Mouse (Mus musculus) limb, embryonic 11.5 days (tissue): ENCODE results near the gene Slc22a4. TPM values are rescaled to one million over a fixed set of nuclear protein-coding genes. Genes with fewer than 3 reads are reported as not detected.

Experiments
- ATAC-seq: fragments of 200-750 bp; cut with Nextera tagmentation; 2 replicates; pipeline ENCODE4 v1.8.0; 2017; ENCODE audit warnings: low read depth; ENCODE audit not compliant: insufficient number of reproducible peaks, low FRiP score, low TSS enrichment
- DNase-seq: peaks from one replicate; pipeline ENCODE4 v3.0.0-alpha.2; 2015; ENCODE audit warnings: low spot score
- H3K27ac ChIP-seq: fragments of 300-500 bp; sonication (generic); replicated peaks from 2 replicates; pipeline ENCODE4 v1.5.1; 2014; ENCODE audit warnings: low read depth, mild to moderate bottlenecking, low read length
- H3K27me3 ChIP-seq: fragments of 300-500 bp; sonication (generic); 2 replicates; pipeline ENCODE4 v1.6.1; 2014; ENCODE audit warnings: mild to moderate bottlenecking, low read length, mixed read lengths; ENCODE audit not compliant: control insufficient read depth, insufficient read depth
- H3K36me3 ChIP-seq: fragments of 300-500 bp; sonication (generic); 2 replicates; pipeline ENCODE4 v1.6.1; 2014; ENCODE audit warnings: mild to moderate bottlenecking, low read length, moderate library complexity, mixed read lengths; ENCODE audit not compliant: control insufficient read depth, insufficient read depth
- H3K4me1 ChIP-seq: fragments of 300-500 bp; sonication (generic); 2 replicates; pipeline ENCODE4 v1.6.1; 2014; ENCODE audit warnings: low read length, mixed read lengths; ENCODE audit not compliant: control insufficient read depth, insufficient read depth
- H3K4me2 ChIP-seq: fragments of 300-500 bp; sonication (generic); 2 replicates; pipeline ENCODE4 v1.6.1; 2014; ENCODE audit warnings: low read depth, mild to moderate bottlenecking, moderate library complexity; ENCODE audit not compliant: severe bottlenecking
- H3K4me3 ChIP-seq: fragments of 300-500 bp; sonication (generic); 2 replicates; pipeline ENCODE4 v1.5.1; 2014; ENCODE audit warnings: low read depth, low read length
- H3K9ac ChIP-seq: fragments of 300-500 bp; sonication (generic); 2 replicates; pipeline ENCODE4 v1.6.1; 2014; ENCODE audit warnings: mild to moderate bottlenecking, low read length
- H3K9me3 ChIP-seq: fragments of 300-500 bp; sonication (generic); 2 replicates; pipeline ENCODE4 v1.6.1; 2016; ENCODE audit warnings: low read length; ENCODE audit not compliant: control insufficient read depth
- WGBS: fragments of 180-500 bp; shearing (Covaris S2); extraction: QIAGEN DNeasy Blood & Tissue Kit; methylation state at CpG from one replicate; pipeline ENCODE4 v1.1.7; 2014; 5-methylcytosine and 5-hydroxymethylcytosine counted together
- polyA plus RNA-seq: library from polyadenylated mRNA; unstranded; fragments of >200 nt; fragmentation: Nextera tagmentation; extraction: Ambion mirVana; gene quantifications from 2 replicates; pipeline ENCODE4 v1.2.1, GENCODE M21; 2014

The Slc22a4 gene
- polyA plus RNA-seq: 0.89 and 1.1 TPM in 2 replicates

- 0 out of 2 replicates have a peak, but pooled peaks have one; percentile 21 for ATAC-seq
- peaks cover 10% of the 10 kb centered on the region for H3K27me3 ChIP-seq
Measured at GRCm38 (mm10) chr11:54028044-54028951, at the start of gene Slc22a4. Gene Slc22a4 (minus strand): TSS chr11:54028090.

GRCm38 (mm10) chr11:54076101-54076500 lies 48.2 kb upstream of the Slc22a4 start:
- Histone ChIP-seq H3K27me3 (no peaks in the 10 kb centered on the region), H3K4me3 (no peak overlapping the region), H3K9me3 (no peaks in the 10 kb centered on the region), H3K4me1 (0 out of 2 replicates have a peak, but pooled peaks cover 3% of the 10 kb centered on the region), H3K4me2 (no peak overlapping the region), H3K27ac (no peak overlapping the region), H3K36me3 (no peaks in the 10 kb centered on the region), H3K9ac (no peak overlapping the region)
- ATAC-seq (no peak), DNase-seq (no peak)
- WGBS: 81% methylated on average over 1 of the region's 1 CpGs

More at GRCm38 (mm10) chr11:54028044-54028951, at the start of gene Slc22a4:
- no peak within 1 kb of the TSS for H3K27ac ChIP-seq
- no peaks in the 10 kb centered on the region for H3K9me3 ChIP-seq
- H3K4me2 ChIP-seq: peak within 1 kb of the TSS; percentile 78
- H3K4me1 ChIP-seq: 0 out of 2 replicates have a peak, but pooled peaks cover 3% of the 10 kb centered on the region
- no peaks in the 10 kb centered on the region for H3K36me3 ChIP-seq
- H3K4me3 ChIP-seq: peak within 1 kb of the TSS; percentile 41
- H3K9ac ChIP-seq: peak within 1 kb of the TSS; percentile 67
- 3% methylated on average over 61 of the region's 61 CpGs for WGBS
- DNase-seq: peak; percentile 80

- no peaks in the 10 kb centered on the region for H3K9me3 ChIP-seq
- peak; percentile 31 for DNase-seq
- no peaks in the 10 kb centered on the region for H3K36me3 ChIP-seq
- H3K27me3 ChIP-seq: no peaks in the 10 kb centered on the region
- H3K4me2 ChIP-seq: no peak overlapping the region
- 68% methylated on average over 6 of the region's 6 CpGs for WGBS
- H3K4me1 ChIP-seq: 0 out of 2 replicates have a peak, but pooled peaks cover 3% of the 10 kb centered on the region
- H3K27ac ChIP-seq: no peak overlapping the region
- no peak for ATAC-seq
- no peak overlapping the region for H3K4me3 ChIP-seq
- H3K9ac ChIP-seq: no peak overlapping the region
Measured at GRCm38 (mm10) chr11:54075353-54075752, 47.5 kb upstream of the Slc22a4 start.

- no peak overlapping the region for H3K4me3 ChIP-seq
- no peaks in the 10 kb centered on the region for H3K9me3 ChIP-seq
- WGBS: 55% methylated on average over 4 of the region's 4 CpGs
- ATAC-seq (no peak), DNase-seq (no peak)
- no peak overlapping the region for H3K9ac ChIP-seq
- no peaks in the 10 kb centered on the region for H3K36me3 ChIP-seq
- H3K4me1 ChIP-seq: 0 out of 2 replicates have a peak, but pooled peaks cover 3% of the 10 kb centered on the region
- no peak overlapping the region for H3K4me2 ChIP-seq
- H3K27me3 ChIP-seq: no peaks in the 10 kb centered on the region
- H3K27ac ChIP-seq: no peak overlapping the region
Measured at GRCm38 (mm10) chr11:54073291-54073690, 45.4 kb upstream of the Slc22a4 start.

- Histone ChIP-seq H3K4me3 (no peak overlapping the region), H3K9ac (no peak overlapping the region), H3K36me3 (no peaks in the 10 kb centered on the region), H3K27ac (no peak overlapping the region), H3K9me3 (no peaks in the 10 kb centered on the region), H3K4me1 (peaks cover 14% of the 10 kb centered on the region), H3K27me3 (no peaks in the 10 kb centered on the region), H3K4me2 (no peak overlapping the region)
- DNase-seq (no peak), ATAC-seq (no peak)
- WGBS: 88% methylated on average over 5 of the region's 5 CpGs
Measured at GRCm38 (mm10) chr11:54071726-54072445, 44.0 kb upstream of the Slc22a4 start.

GRCm38 (mm10) chr11:54068520-54069371 lies 40.9 kb upstream of the Slc22a4 start, which contains the start of gene Pdlim4:
Gene Pdlim4 (minus strand): TSS chr11:54069014.
- Histone ChIP-seq H3K9ac (peak within 1 kb of the TSS; percentile 75), H3K36me3 (no peaks in the 10 kb centered on the region), H3K4me3 (peak within 1 kb of the TSS; percentile 65), H3K4me2 (peak within 1 kb of the TSS; percentile 88), H3K9me3 (no peaks in the 10 kb centered on the region), H3K27ac (peak within 1 kb of the TSS; percentile 70), H3K4me1 (peaks cover 18% of the 10 kb centered on the region), H3K27me3 (no peaks in the 10 kb centered on the region)
- peak; percentile 81 for ATAC-seq
- under 1% methylated on average over 51 of the region's 61 CpGs for WGBS
- peak; percentile 89 for DNase-seq

GRCm38 (mm10) chr11:54067996-54068519 lies 40.2 kb upstream of the Slc22a4 start:
- no peaks in the 10 kb centered on the region for H3K9me3 ChIP-seq
- DNase-seq: peak; percentile 45

More at GRCm38 (mm10) chr11:54067996-54068519, 40.2 kb upstream of the Slc22a4 start:
- 7% methylated on average over 4 of the region's 4 CpGs for WGBS
- Histone ChIP-seq H3K27ac (peak overlapping the region; percentile 70), H3K9ac (peak overlapping the region; percentile 75), H3K4me1 (peaks cover 22% of the 10 kb centered on the region), H3K36me3 (no peaks in the 10 kb centered on the region), H3K27me3 (no peaks in the 10 kb centered on the region), H3K4me3 (peak overlapping the region; percentile 65), H3K4me2 (peak overlapping the region; percentile 88)
- ATAC-seq: peak; percentile 40; the same call in 1 of the 2 replicates
